Mouse (Mus musculus): ENCODE measurements around the gene Nmnat1.
"Not testable (repeated sequence)": the region's sequence is repeated elsewhere in the genome, so short reads cannot be mapped to it uniquely, and the experiment has no call there.

Nmnat1 gene

DNA sequence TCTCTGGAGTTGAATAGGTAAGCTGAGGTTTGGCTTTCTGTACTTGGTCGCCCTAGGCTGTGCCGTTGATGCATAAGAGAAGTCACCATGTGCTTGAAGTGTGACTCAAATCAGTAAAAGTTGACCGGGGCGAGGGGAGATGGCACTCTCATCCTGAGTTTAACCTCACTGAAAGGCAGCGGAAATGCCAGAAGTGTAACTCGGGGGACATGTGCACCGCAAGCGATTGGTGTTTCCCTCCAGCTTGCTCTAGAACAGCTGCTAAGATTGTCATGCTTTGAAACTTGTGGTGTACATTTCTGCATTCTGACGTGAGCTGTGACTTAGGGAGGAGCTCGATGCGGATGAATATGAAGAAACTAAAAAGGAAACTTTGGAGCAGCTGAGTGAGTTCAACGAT, 2.7 kb upstream of the Nmnat1 start:
- no peak for DNase-seq

DNA sequence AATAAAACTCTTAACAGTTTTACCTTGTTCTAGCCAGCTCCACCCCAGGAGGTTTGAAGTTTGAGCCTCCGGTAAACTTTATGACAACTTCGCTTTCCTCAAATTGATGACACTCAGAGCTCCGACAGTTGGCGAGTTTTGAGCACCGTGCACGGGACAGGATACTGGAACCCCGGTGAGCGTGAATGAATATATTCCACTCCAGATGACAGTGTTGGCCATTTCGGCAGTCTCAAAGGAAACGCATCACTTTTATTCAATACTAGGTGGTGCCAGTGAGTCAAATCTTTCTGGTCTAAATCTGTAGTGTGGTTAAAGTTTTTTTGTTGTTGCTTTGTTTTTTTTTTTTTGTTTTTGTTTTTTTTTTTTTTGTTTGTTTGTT, 814 bp upstream of the Nmnat1 start:
- DNase-seq: no peak

DNA sequence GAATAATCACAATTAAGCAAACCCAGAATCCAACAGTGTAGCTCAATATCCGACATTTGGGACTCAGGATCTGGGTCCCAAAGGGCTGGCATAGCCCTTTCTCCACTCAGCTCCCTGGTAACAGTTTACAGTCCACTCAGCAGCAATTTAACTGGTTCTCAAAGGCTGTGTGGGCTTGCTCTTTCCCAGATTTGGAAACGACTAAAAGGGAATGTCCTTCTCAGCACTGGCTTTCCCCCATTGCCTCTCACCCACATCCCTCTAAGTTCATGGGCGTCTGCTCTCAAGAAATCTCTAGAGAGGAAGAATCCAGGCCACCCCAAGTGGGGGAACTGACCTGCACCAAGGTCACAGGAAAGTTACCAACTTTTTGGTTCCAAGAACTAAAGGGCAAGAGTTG, 436 bp downstream of the Nmnat1 start:
- DNase-seq: peak; percentile 8

DNA sequence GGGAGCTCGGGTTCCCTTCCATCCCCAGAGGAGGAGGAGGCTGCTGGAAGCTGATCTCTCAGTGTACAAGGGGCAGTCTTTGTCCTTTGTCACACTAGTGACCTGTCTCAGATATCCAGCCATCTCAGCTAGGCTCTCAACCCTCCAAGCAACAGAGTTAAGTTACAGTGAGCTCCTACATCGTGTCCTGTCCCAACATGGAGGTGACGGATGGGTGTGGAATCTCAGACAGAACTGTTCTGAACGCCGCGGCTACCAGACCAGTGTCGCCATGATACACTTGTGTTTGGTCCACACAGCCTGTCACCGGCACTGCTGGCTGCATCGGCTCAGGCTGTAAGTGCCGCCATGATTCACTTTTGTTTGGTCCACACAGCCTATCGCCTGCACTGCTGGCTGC, 7.9 kb downstream of the Nmnat1 start, which contains the start of gene Tmem274:
Gene Tmem274 (plus strand): TSS at position 301 of the 400 bp plus-strand sequence.
- no peak for DNase-seq

DNA sequence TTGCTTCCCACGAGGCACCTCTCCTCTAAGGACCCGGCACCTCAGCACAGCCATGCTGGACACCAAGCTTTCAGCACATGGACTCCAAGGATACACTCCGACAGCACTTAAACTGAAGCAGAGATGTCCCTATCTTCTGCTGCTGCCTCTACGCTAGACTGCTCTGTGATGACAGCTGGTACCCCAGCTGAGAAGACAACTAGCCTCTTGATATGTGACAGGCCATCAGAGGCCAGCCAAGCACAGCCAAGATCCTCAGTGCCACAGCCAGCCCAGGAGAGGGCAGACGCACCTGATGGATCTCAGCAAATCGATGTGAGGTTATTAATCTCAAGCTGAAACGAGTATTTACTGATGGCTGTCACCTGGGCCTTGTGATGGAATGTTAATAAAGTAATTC, 9.9 kb downstream of the Nmnat1 start:
- no peak for DNase-seq

DNA sequence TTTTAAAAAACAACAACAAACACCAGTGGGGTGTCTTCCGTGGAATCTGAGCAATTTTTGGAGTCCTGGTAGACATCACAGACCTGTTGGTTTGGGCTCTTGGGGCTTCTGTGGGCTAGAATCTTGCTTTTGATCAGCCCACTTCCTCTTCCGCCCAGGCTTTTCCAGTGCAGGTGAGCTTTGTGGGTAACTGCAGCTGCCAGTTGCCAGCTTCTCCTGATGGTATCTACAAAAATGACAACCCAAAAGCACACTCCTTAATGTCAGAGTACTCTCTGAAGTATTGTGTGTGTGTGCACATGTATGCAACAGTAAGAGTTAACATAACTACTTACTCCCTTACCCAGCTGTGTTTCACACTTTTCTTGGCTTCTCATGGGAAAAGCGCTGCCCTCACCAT, 15.4 kb downstream of the Nmnat1 start:
- DNase-seq: no peak

DNA sequence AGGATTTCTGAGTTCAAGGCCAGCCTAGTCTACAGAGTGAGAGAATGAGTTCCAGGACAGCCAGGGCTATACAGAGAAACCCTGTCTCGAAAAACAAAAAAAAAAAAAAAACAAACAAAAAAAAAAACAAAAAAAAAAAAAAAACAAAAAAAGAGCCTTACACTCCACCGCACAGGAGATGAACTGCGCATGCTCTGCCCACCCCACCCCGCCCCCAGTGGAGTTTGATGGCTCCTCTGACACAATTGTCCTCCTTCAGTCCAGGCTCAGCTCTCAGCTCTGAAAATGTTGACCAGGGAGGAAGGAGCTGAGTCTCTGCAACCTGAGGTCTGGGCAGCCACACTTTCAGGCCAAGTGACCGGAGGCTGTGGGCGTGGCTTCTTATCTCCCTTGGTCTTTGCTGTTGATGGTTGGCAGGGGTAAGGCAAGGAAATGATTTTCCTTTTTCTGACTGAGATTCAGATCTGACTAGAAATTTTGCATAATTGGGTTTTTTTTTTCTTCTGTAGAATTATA, 21.5 kb downstream of the Nmnat1 start:
- DNase-seq: no peak

DNA sequence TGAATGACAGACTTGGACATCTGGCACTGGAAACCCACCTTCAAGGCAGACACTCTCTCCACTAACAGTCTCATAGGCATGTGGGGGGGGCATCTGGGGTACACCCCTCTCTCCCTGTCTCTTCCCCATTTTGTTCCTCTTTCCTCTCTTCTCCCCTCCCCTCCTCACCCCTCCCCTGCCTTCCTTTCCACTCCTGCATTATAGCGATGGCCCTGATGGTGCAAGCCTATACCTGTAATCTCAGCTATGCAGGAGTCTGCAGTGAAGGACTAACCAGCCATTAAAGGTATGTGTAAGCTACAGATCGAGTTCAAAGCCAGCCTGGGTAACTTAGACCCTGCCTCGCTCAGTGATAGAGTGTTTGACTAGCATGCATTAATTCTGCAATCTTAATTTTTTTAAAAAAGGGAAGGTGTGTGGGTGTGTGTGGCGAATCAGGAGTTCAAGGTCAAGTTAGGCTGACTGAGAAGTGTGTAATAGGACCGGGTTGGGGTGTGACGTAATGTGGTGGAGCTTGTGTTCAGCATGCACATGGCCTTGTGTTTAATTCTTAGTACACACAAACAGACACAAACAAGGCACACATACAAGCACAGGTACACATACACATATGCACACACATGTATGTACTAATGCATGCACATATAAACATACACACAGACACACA, 22.6 kb downstream of the Nmnat1 start:
- DNase-seq: no peak

DNA sequence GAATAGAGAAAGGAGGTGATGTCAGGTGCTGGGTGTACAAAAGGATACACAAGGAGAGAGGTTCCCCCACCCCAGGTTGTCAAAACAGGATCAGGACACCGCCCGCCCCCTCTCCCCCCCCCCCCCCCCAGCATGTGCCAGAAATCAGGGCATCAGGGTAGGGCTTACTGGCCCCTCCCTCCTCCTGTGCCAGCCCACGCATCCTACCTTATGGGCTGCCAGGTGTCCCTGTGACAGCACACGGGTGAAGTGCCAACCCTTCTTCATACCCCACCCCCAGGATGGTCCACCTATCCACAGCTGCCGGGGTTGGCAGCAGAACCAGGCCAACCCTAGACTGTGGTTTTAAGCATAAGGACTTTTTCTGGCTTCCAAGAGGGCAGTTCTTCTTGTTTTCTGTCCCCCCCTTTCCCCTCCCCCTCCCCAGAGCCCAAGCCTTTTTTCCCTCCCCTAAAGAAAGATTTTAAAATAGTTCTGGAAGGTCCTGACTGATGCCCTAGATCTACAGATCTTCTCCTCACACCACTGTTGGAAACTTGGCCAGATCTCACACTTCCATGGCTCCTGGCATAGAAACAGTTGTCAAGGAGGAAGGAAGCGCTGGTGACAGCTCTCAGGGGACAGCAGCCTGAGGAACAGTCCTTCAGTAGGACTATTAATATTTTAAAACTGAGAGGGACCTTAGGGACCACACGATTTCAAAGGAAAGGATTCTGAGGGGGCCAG, 23.3 kb downstream of the Nmnat1 start:
- DNase-seq: no peak

DNA sequence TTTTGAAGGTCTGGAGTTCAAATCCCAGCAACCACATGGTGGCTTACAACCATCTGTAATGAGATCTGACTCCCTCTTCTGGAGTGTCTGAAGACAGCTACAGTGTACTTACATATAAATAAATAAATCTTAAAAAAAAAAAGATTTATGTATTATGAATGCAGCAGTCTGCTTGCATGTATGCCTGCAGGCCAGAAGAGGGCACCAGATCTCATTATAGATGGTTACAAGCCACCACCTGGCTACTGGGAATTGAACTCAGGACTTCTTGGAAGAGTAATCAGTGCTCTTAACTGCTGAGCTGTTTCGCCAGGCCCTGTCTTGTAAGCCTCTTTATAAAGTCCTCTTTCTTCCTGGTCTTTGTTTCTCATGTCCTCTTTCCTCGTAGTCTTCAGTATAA, 24.5 kb downstream of the Nmnat1 start:
- not testable (repeated sequence) for DNase-seq

DNA sequence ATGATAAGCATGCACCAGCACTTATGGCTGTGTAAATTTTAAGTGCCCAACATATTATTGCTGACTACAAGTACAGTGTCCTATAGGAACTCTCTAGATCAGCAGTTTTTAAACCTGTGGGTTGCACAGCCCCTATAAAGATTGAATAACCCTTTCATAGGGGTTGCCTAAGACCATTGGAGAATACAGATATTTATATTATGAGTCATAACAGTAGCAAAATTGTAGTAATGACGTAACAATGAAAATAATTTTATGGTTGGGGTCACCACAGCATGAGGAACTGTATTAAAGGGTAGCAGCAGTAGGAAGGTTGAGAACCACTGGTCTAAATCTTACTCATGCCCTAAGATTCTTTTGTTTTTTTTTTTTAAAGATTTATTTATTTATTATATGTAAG, 25.6 kb downstream of the Nmnat1 start:
- DNase-seq: no peak

DNA sequence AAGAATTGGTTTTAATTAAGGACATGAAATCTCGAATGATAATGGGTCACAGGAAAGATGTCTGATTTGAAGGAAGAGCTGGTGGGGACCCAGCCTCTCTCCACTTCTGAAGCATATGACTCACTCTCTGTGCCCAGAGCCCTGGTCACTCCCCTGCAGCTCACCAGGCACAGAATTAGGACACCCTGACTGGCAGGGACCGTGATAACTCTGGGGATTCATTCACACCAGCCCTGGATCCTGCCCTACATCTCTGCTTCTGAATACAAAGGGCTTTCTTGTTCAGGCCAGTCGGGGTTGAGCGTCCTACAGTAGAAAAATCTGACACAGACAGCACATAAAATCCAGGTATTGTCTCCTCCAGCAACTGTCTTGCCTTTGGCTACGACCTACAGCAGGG, 26.5 kb downstream of the Nmnat1 start:
- DNase-seq: no peak

DNA sequence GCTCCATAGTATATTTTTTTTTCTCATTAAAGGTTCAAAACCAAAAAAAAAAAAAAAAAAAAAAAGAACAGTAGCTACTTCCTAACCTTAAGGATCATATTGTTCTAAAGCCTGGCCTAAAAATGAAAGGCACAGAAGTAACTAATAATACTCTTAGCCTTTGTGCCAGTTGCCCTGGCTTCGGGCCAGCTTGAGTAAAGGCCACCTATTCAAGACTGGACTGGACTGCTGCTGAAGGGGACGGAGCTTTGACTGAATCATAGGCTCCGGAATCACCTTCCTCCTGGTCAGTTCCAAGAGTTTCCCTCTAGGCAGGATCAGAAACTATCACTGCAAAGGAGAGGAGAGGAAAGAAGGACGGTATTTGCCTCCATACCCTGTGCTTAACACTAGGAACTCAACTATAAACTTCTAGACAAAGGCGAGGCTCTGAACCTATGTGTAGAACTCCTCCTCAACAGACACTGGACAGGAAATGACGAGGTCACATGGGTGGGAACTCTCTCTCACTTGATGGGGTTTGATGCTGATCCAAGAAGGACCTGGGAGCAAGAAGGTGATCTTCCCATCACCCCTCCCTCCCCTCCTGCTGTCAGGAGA, 27.1 kb downstream of the Nmnat1 start:
- DNase-seq: no peak

DNA sequence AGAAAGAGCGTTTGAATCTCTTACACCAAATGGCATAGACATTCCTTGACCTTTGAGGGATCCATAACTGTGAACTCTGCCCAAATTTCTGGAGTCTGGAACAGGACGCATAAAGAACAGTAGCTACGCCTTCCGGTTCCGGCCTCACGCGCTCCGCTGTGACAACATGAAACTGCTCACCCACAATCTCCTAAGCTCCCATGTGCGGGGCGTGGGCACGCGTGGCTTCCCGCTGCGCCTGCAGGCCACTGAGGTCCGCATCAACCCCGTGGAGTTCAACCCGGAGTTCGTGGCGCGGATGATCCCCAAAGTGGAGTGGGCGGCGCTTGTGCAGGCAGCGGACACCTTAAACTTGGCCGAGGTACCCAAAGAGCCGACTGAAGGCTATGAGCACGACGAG, 27.8 kb downstream of the Nmnat1 start:
- not testable (repeated sequence) for DNase-seq

DNA sequence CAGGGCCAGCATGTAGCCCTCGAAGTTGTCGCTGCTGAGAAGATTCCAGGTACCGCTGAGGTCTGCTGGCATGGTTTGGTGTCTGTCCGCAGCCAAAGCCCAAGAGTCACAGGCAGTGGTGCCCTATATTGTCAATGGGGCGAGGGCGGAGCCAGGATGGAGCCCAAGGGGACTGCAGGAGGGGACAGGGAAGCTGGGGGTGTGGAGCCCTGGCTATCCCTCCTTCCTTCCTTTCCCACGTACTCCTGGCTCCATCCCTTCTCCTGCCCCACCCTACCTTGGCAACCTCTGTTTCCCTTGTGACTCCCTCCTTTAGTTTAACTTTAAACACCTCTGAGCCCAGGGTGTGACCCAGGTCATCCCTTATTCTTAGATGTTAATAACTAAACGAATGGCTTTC, 30.1 kb downstream of the Nmnat1 start, which contains the start of gene Rbp7:
Gene Rbp7 (minus strand): TSS at position 100 of the 400 bp plus-strand sequence.
- DNase-seq: no peak

DNA sequence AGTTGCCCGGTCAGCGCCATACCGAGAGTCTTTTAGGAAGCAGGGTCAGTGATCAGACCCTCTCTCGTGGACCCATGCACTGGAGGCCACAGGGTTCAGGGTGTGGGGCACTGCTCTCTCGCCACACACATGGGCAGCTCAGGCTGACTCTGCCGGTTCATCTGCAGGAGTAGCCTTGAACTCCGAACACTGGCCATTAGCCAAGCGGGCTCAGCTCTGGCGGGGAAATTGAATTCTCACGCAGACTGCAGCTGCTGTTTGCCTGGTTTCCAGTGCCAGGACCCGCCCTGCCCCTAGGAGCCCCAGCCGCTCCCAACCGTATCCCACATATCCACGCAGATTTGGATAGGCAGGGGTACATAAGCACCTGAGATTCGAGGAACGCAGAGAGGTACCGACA, 30.7 kb downstream of the Nmnat1 start:
- no peak for DNase-seq

DNA sequence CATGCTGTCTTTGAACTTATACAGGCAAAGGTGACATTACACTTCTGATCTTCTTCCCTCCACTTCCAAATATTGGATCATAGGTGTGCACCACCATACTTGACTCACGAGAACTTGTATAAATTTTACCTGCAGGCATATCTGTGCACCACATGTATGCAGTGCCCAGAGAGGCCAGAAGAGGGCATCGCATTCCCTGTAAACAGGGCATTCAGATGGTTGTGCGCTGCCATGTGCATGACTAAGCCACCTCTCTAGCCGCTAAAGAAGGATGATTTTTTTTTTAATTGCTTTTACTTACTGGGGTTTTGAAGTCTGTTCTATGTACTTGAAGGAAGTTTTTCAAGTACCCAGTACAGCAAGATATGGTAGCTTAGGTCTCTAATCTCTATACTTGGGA, 31.3 kb downstream of the Nmnat1 start:
- no peak for DNase-seq

DNA sequence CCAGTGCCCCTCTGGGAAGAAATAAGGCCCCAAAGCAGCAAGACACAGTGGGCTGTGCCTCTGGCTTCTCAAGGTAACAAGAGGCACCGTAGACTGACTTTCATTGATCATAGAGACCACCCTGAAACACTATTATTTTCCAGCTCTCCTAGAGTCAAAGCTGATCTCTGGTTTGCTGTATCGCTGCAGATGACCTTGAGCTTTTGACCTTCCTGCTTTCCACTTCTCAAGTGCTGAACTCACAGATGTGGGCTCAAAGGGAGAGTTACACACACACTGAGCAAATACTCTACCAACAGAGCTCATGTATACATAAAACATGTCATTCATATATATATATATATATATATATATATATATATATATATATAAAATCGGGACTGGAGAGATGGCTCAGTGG, 34.4 kb downstream of the Nmnat1 start:
- no peak for DNase-seq

DNA sequence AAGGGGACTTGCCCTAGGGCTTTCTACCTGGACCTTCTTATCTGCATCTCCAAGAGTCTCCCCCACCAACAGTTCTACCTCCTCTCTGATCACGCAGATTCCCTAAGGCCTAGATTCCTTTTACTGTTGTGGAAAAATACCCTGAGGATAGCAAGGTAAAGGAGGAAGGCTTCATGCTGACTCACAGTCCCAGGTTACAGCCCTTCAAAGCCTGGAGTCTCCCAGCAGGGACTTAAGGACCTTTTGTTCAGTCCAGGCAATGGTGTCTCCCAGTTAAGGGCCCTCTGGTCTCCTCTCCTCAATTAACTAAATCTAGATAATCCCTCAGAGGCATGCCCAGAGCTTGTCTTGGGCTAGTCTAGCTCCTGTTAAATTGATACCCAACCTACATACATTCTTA, 38.7 kb downstream of the Nmnat1 start:
- DNase-seq: no peak

DNA sequence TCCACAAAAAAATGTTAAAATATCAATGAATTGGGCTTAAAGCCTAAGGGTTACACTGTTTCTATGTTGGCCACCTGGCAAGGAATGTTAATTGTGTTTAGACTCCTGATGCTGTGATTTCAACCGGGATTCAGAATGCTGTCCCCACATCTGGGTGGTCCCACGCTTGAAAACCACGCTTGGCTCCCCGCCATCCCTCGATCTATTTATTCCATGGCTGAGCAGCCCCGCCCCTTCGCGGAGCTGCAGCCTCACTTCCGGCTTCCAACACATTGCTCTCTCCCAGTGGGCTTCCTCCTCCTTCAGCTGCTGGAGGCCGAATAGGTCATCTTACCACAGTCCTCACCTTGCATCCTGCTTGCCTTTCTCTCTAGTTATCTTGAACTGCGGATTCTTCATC, 39.1 kb downstream of the Nmnat1 start:
- no peak for DNase-seq

DNA sequence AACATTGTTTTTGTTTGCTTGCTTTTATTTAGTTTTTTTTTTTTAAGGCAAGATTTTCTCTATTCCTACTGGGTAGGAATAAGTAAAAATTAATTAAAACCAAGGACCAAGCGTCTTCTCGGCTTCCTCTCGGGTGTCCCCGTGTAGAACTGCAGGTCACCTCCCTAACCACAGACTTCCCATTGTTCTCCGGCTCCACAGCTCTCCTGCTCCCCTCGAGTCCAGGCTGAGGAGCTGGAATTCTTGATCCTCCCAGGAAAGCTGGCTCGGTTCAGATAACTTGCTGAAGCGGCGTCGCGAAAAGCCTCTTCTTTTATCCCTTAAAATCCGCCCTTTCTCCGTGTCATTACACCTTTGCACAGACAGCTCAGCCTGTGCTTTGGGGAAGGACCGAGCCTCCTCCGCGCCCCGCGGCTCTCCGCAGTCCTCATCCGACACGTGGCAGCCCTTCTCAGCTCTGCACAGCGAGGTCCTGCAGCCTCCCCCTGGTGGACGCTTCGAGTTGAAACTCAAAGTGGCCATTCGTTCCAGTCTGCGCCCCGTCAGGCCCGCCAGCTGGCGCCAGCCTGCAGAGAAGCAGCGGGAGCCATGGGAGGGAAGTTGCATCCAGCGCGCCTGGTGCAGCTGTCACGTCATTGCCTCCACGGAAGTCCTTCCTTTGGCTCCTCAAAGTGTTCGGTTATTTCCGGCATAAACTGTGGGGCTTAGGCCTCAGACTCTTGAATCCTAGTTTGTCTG, 39.9 kb downstream of the Nmnat1 start:
- peak; percentile 85 for DNase-seq

DNA sequence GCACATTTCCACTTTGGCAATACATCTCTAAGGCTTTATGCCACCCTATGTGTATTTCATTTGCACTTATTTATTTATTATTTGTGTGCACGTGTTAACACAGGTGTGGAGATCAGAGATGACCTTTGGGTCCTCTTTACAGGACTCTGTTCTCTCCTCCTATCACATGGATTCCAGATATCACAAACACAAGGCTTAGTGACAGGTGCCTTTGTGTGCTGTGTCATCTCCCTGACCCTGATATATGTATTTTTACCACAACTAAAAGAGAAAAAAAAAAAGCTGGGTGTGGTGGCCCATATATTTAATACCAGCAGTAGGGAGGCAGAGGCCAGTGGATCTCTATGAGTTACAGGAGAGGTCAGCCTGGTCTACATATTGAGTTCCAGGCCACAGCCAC, 40.5 kb downstream of the Nmnat1 start:
- DNase-seq: no peak

DNA sequence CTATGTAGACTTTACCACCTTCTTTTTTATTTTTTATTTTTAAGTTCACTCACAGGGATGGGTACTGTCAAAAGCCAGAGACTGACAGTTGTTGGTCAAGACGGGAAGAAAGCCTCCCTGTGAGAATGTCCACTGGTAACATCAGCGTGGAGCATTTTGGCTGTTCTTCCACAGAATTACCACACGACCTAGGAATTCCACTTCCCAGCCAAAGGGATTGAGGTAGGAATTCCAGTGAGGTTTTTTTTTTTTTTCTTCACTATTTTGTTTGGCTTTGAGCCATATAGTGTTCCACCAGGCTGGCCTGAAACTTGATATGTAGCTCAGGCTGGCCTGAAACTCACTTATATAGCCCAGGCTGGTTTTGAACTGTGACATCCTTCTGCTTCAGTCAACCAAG, 42.6 kb downstream of the Nmnat1 start:
- no peak for DNase-seq

Data from right cerebral cortex, postnatal 25 days (tissue).